7 mouse cellular contexts compared by ENCODE assay signal in the genomic region with DNA sequence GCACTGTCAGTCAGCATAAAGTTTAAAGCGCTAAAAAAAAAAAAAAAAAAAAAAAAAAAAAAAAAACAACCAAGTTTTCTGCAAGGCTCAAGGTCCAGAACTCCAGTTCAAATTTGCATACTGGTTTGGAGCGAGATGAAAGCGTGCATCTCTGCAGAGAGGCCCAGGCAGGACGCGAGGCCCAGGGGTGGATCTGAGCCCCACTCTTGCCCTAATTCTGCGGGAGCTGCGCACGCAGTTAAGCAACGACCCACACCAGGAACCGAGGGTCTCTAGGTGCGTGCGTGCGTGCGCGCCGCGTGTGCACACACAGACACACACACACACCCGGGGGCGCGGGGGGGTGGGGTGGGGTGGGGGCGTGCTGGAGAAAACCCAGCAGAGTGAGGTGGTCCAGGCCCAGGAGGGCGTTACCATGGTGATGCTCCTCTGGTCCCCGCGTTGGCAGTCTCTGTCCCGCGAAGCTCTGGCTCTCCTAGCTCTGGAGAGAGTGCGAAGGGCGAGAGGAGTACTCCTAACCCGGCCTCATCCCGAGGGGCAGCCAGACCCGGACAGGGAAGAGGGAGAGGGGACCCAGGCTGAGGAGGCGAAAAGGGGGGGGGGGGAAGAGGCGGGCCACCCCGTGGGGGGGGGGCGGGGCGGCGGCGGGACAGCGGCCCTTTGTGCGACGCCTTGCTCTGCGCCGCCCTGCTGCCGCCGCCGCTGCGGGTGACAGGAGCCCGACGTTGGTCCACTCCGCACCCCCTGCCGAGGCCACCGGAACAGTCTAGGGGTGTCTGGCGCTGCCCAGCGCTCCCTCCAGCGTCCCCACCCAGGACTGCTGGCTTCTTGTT. TPM values are rescaled to one million over a fixed set of nuclear protein-coding genes. Genes with fewer than 3 reads are reported as not detected.
DNase-seq lines count a peak whose midpoint lies in the region; ATAC-seq and TF ChIP-seq lines count a peak whose summit lies in the region.

Gene D630003M21Rik (minus strand): TSS at position 553 of the 833 bp plus-strand sequence.

- no peak for TF ChIP-seq CTCF in CH12.LX (conservative IDR thresholded peaks at IDR 0.05 in 1 of 2, IDR thresholded peaks at IDR 0.05 in 1 of 2; ENCODE audit: low read depth in 2 of 2, low read length in 2 of 2)
- TF ChIP-seq CTCF in ES-Bruce4 (IDR thresholded peaks at IDR 0.05; ENCODE audit: low read depth, low read length) = no peak
- no peak for TF ChIP-seq CTCF in embryonic fibroblast, embryonic 13.5 days (IDR thresholded peaks at IDR 0.05; ENCODE audit: borderline replicate concordance, insufficient read depth, low read length)
- TF ChIP-seq CTCF in hindbrain, postnatal 0 days (IDR thresholded peaks at IDR 0.05; ENCODE audit: low read depth) = peak; percentile 37

- DNase-seq in CH12.LX (ENCODE audit: extremely low read depth) = no peak
- peak; percentile 68 for DNase-seq in hindbrain, postnatal 0 days (ENCODE audit: low spot score)
- DNase-seq in ovary, adult 18-20 months (ENCODE audit: low spot score) = no peak

- H3K79me2 ChIP-seq in CH12.LX (replicated peaks; ENCODE audit: control insufficient read depth, extremely low read depth, insufficient read depth, poor library complexity, severe bottlenecking) = no peaks in the 10 kb centered on the region

- no peak for TF ChIP-seq RAD21 in CH12.LX (IDR thresholded peaks at IDR 0.05; ENCODE audit: low read depth, low read length)

- dilution Hi-C loops in CH12.LX (cut with MboI; ENCODE audit: extremely low pct_ligation_motif_present, extremely low pct_unique_long_range_greater_than_20kb, low sequenced_read_pairs) = no loop called here

- in situ Hi-C loops in CH12.LX (cut with MboI; ENCODE audit: low pct_ligation_motif_present, low pct_unique_long_range_greater_than_20kb, low sequenced_read_pairs) = no loop called here

- TF ChIP-seq POLR2A in CH12.LX (IDR thresholded peaks at IDR 0.05; ENCODE audit: low read depth, low read length) = no peak
- no peak for TF ChIP-seq POLR2A in ES-Bruce4 (IDR thresholded peaks at IDR 0.05; ENCODE audit: insufficient read depth, low read length)
- no peak for TF ChIP-seq POLR2A in embryonic fibroblast, embryonic 13.5 days (IDR thresholded peaks at IDR 0.05; ENCODE audit: low read depth, low read length)

- H3K27me3 ChIP-seq in CH12.LX (replicated peaks) (peaks cover 10% of the 10 kb centered on the region), ES-Bruce4 (ENCODE audit: control insufficient read depth, insufficient read depth, low read length, poor library complexity, severe bottlenecking) (no peaks in the 10 kb centered on the region)
- no peaks in the 10 kb centered on the region for H3K27me3 ChIP-seq in hindbrain, postnatal 0 days (ENCODE audit: insufficient read depth, low read length)
- H3K27me3 ChIP-seq in liver, embryonic 15.5 days = peaks cover 44% of the 10 kb centered on the region
- peaks cover 4% of the 10 kb centered on the region; the same call in 1 of the 2 replicates for H3K27me3 ChIP-seq in stomach, embryonic 16.5 days (ENCODE audit: control insufficient read depth, insufficient read depth, low read length)

- whole genome bisulfite sequencing in hindbrain, postnatal 0 days = 1% methylated on average over 36 of the region's 55 CpGs
- WGBS in liver, embryonic 15.5 days (ENCODE audit: insufficient replicate concordance) = under 1% methylated on average over 54 of the region's 55 CpGs
- WGBS in stomach, embryonic 16.5 days = 1% methylated on average over 42 of the region's 55 CpGs

- H3K36me3 ChIP-seq in CH12.LX (replicated peaks in 1 of 2; ENCODE audit: control insufficient read depth in 1 of 2, insufficient read depth in 1 of 2, low read length in 1 of 2) (no peaks in the 10 kb centered on the region), ES-Bruce4 (ENCODE audit: control insufficient read depth, insufficient read depth, low read length, poor library complexity, severe bottlenecking) (no peaks in the 10 kb centered on the region)
- H3K36me3 ChIP-seq in hindbrain, postnatal 0 days (ENCODE audit: insufficient read depth, low read length) = no peaks in the 10 kb centered on the region
- no peaks in the 10 kb centered on the region for H3K36me3 ChIP-seq in liver, embryonic 15.5 days (replicated peaks)
- no peaks in the 10 kb centered on the region for H3K36me3 ChIP-seq in stomach, embryonic 16.5 days (ENCODE audit: control insufficient read depth, insufficient read depth, low read length)

- H3K4me3 ChIP-seq in CH12.LX (replicated peaks in 1 of 3; ENCODE audit: low read depth in 2 of 3, low read length in 2 of 3, poor library complexity in 1 of 3) (peak within 1 kb of the TSS in 1 of 3 experiments; percentile 14), ES-Bruce4 (ENCODE audit: low read depth, low read length) (peak within 1 kb of the TSS; percentile 43)
- H3K4me3 ChIP-seq in embryonic fibroblast, embryonic 13.5 days (ENCODE audit: insufficient read depth, low read length) = peak within 1 kb of the TSS; percentile 23; the same call in 1 of the 2 replicates
- peak within 1 kb of the TSS; percentile 41 for H3K4me3 ChIP-seq in hindbrain, postnatal 0 days (ENCODE audit: low read length)
- peak within 1 kb of the TSS; percentile 30 for H3K4me3 ChIP-seq in liver, embryonic 15.5 days (replicated peaks)
- H3K4me3 ChIP-seq in stomach, embryonic 16.5 days (replicated peaks; ENCODE audit: low read length) = peak within 1 kb of the TSS; percentile 51

- no peak within 1 kb of the TSS for H3K9ac ChIP-seq in CH12.LX (ENCODE audit: insufficient read depth, low read depth)
- H3K9ac ChIP-seq in ES-Bruce4 (ENCODE audit: low read depth, poor library complexity, severe bottlenecking) = no peak within 1 kb of the TSS
- peak within 1 kb of the TSS; percentile 44 for H3K9ac ChIP-seq in hindbrain, postnatal 0 days (replicated peaks; ENCODE audit: low read length)
- H3K9ac ChIP-seq in liver, embryonic 15.5 days = no peak within 1 kb of the TSS
- H3K9ac ChIP-seq in stomach, embryonic 16.5 days (ENCODE audit: low read length) = peak within 1 kb of the TSS; percentile 73

- ATAC-seq in hindbrain, postnatal 0 days = peak; percentile 84
- peak; percentile 49; the same call in 1 of the 2 replicates for ATAC-seq in liver, embryonic 15.5 days (ENCODE audit: insufficient read depth)
- ATAC-seq in stomach, embryonic 16.5 days (ENCODE audit: insufficient read depth, low FRiP score) = peak; percentile 35

- peak within 1 kb of the TSS; percentile 52 for H3K4me2 ChIP-seq in CH12.LX (ENCODE audit: insufficient read depth, low read depth, poor library complexity, severe bottlenecking)
- H3K4me2 ChIP-seq in hindbrain, postnatal 0 days (ENCODE audit: low read depth, low read length) = peak within 1 kb of the TSS; percentile 68
- H3K4me2 ChIP-seq in liver, embryonic 15.5 days = peak within 1 kb of the TSS; percentile 58
- H3K4me2 ChIP-seq in stomach, embryonic 16.5 days (ENCODE audit: low read depth, low read length) = peak within 1 kb of the TSS; percentile 84

- H3K9me3 ChIP-seq in CH12.LX (replicated peaks; ENCODE audit: low read length) (peaks cover 8% of the 10 kb centered on the region), ES-Bruce4 (replicated peaks; ENCODE audit: control insufficient read depth, insufficient read depth, low read length, poor library complexity, severe bottlenecking) (no peaks in the 10 kb centered on the region)
- no peaks in the 10 kb centered on the region for H3K9me3 ChIP-seq in hindbrain, postnatal 0 days (ENCODE audit: low read length)
- no peaks in the 10 kb centered on the region for H3K9me3 ChIP-seq in liver, embryonic 15.5 days (replicated peaks)
- H3K9me3 ChIP-seq in stomach, embryonic 16.5 days (replicated peaks; ENCODE audit: control insufficient read depth, low read length) = no peaks in the 10 kb centered on the region; the same call in 1 of the 2 replicates

- H3K4me1 ChIP-seq in CH12.LX (ENCODE audit: control insufficient read depth in 1 of 2, insufficient read depth in 2 of 2) (peaks cover 13 to 55% of the 10 kb centered on the region in 2 experiments), ES-Bruce4 (ENCODE audit: control insufficient read depth, insufficient read depth, low read length) (no peaks in the 10 kb centered on the region)
- 0 out of 2 replicates have a peak, but pooled peaks cover 2% of the 10 kb centered on the region for H3K4me1 ChIP-seq in embryonic fibroblast, embryonic 13.5 days (ENCODE audit: control insufficient read depth, insufficient read depth, low read length)
- peaks cover 10% of the 10 kb centered on the region; the same call in 1 of the 2 replicates for H3K4me1 ChIP-seq in hindbrain, postnatal 0 days (ENCODE audit: insufficient read depth, low read length)
- 0 out of 2 replicates have a peak, but pooled peaks cover 10% of the 10 kb centered on the region for H3K4me1 ChIP-seq in liver, embryonic 15.5 days (replicated peaks)
- H3K4me1 ChIP-seq in stomach, embryonic 16.5 days (ENCODE audit: control insufficient read depth, insufficient read depth, low read length) = peaks cover 21% of the 10 kb centered on the region

- H3K27ac ChIP-seq in CH12.LX (ENCODE audit: insufficient read depth, low read depth) = no peak within 1 kb of the TSS
- H3K27ac ChIP-seq in ES-Bruce4 (ENCODE audit: insufficient read depth, low read length) = no peak within 1 kb of the TSS
- H3K27ac ChIP-seq in embryonic fibroblast, embryonic 13.5 days (ENCODE audit: insufficient read depth, low read length) = no peak within 1 kb of the TSS
- peak within 1 kb of the TSS; percentile 23; the same call in 1 of the 2 replicates for H3K27ac ChIP-seq in hindbrain, postnatal 0 days
- H3K27ac ChIP-seq in liver, embryonic 15.5 days (replicated peaks) = no peak within 1 kb of the TSS
- H3K27ac ChIP-seq in stomach, embryonic 16.5 days (ENCODE audit: low read length) = peak within 1 kb of the TSS; percentile 57; the same call in 1 of the 2 replicates

- no peak for TF ChIP-seq EP300 in CH12.LX (IDR thresholded peaks at IDR 0.05; ENCODE audit: low read length)
- no peak for TF ChIP-seq EP300 in ES-Bruce4 (IDR thresholded peaks at IDR 0.05; ENCODE audit: insufficient read depth, low read depth, low read length)

TF ChIP-seq in CH12.LX, 34 proteins besides CTCF, POLR2A, EP300 and RAD21 (continues in another document):
- TF ChIP-seq BHLHE40 (IDR thresholded peaks at IDR 0.05; ENCODE audit: low read depth, low read length) = peak; percentile 58
- TF ChIP-seq JUND (conservative IDR thresholded peaks at IDR 0.05; ENCODE audit: low read depth, low read length) = no peak
- TF ChIP-seq SMC3 (IDR thresholded peaks at IDR 0.05; ENCODE audit: low read depth, low read length) = no peak
- TF ChIP-seq PAX5 (IDR thresholded peaks at IDR 0.05; ENCODE audit: low read length) = no peak

RNA-seq across cellular contexts. Expression of gene D630003M21Rik, which starts in this region (rescaled TPM):
- 0.29 and 0.93 TPM in 2 replicates for total RNA-seq in CH12.LX (2012; rRNA removed)
- 1.1 and 1.4 TPM in 2 replicates for total RNA-seq in CH12.LX (2014; rRNA removed)
- 0.20 and 0.23 TPM in 2 replicates for polyA plus RNA-seq in CH12.LX (2012; ENCODE audit: insufficient read length, low read depth)
- polyA plus RNA-seq in ES-Bruce4 (2011; ENCODE audit: insufficient read depth, insufficient read length, low read depth, missing spikeins) = 0.34 and 0.38 TPM in 2 replicates
- polyA plus RNA-seq in embryonic fibroblast, embryonic 13.5 days (2011; ENCODE audit: insufficient read length, low read depth, missing spikeins) = 0.17 and 0.61 TPM in 2 replicates
- total RNA-seq in hindbrain, postnatal 0 days (2014; rRNA removed) = 6.0 and 7.8 TPM in 2 replicates
- polyA plus RNA-seq in hindbrain, postnatal 0 days (2015; fragmentation: Nextera tagmentation; extraction: Ambion mirVana) = 1.8 and 2.3 TPM in 2 replicates
- polyA plus RNA-seq in liver, embryonic 15.5 days (2015; fragmentation: Nextera tagmentation; extraction: Ambion mirVana) = 0.61 and 0.78 TPM in 2 replicates
- 4.7 and 5.4 TPM in 2 replicates for polyA plus RNA-seq in stomach, embryonic 16.5 days (2015; fragmentation: Nextera tagmentation; extraction: Ambion mirVana)

Comparison
In these comparisons a context has a peak if more than half of its experiments do, and no peak if none do; other contexts are left out.
1. Peak in ATAC-seq, H3K4me3 ChIP-seq and H3K4me2 ChIP-seq in liver, embryonic 15.5 days; RNA of the gene not detected or under 1 TPM.
2. H3K27ac ChIP-seq: peak in hindbrain, postnatal 0 days (single experiment) and stomach, embryonic 16.5 days (single experiment); none in CH12.LX (single experiment), ES-Bruce4 (single experiment), embryonic fibroblast, embryonic 13.5 days (single experiment) and liver, embryonic 15.5 days (single experiment).
3. H3K9ac ChIP-seq: peak in hindbrain, postnatal 0 days (single experiment) and stomach, embryonic 16.5 days (single experiment); none in CH12.LX (single experiment), ES-Bruce4 (single experiment) and liver, embryonic 15.5 days (single experiment).
4. Peak in every context shown above with its lines, with median percentiles within 50 percentile points of each other: H3K4me2 ChIP-seq and ATAC-seq.